Mouse (Mus musculus): ENCODE data around the gene Gm379.

Gene Gm379

DNA sequence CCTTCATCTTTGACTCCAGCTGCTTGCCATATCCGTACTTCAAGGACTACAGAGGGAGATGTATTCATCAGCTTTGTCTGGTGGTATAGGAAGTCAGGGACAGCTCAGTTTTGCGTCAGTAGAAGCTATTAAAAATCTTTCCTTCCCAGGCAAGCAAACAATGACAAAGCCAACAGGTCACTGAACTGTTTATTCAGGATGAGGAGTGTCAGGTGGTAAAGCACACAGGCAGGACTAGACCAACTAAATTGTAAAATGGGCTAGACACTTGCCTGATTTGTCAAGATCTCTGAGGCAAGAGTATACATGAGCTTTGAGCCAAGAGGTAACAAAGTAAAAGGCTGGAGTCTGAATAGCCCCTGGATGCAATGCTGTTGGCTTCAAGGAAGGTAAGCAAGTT is at the start of gene Gm379:
TSS of gene Gm379 (minus strand) at position 7 of the 400 bp plus-strand sequence.
- DNase-seq (ENCODE audit: low read depth): no peak

DNA sequence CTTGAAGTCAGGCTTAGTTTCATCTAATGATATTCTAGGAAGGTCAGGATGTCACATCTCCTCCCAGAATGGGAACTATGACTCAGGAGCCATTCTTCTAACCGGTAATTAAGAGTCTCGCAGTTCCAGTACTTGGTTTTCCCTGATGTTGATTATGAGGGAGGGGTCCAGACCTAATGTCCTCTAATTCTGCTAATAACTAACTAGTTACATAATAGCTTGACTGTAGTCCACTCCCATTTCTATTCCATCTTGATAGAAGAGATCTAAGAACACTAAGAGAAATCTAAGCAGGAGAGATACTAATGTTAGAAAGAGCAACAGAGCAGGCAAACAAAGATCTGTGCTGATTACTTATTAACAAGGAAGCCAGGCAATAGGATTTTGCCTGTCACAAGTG is 39.6 kb upstream of the Gm379 start:
- DNase-seq (ENCODE audit: low read depth): no peak

DNA sequence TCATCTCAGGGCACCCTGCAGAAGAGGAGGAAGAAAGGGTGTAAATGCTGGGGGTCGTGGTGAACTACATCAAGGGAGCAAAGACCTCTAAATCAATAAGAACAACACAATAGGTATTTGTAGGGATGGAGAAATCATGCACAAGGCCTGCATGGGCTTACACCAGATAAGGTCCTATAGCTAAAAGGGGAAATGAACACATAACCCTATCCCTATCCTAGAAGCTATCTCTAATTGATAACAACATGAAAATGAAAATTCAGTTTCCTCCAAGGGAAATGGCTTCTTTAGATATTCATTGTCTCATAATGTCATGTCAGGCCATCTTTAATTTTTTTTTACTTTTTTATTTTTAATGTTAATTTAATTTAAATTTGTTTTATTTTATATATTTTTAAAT is 4.2 kb upstream of the Gm379 start:
- no peak for DNase-seq (ENCODE audit: low read depth)

DNA sequence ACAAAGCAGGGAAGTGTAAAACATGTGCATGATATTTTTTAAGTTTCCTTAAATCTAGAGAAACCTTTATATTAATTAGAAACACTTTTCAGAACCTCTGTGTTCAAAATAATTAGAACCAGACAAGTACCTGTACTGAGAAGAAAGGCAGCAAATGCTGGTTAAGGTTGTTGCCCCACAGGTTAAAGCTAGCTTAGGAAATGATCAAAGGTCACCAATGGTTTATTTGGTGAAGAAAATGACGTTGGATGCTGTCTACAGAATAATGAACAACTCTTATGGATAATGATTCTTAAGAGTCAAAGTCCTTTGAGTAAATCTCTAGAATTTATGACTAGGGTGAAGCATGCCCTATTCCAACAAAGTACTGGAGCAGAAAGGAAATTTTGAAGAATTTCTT is 42.7 kb downstream of the Gm379 start:
- no peak for DNase-seq (ENCODE audit: low read depth)

DNA sequence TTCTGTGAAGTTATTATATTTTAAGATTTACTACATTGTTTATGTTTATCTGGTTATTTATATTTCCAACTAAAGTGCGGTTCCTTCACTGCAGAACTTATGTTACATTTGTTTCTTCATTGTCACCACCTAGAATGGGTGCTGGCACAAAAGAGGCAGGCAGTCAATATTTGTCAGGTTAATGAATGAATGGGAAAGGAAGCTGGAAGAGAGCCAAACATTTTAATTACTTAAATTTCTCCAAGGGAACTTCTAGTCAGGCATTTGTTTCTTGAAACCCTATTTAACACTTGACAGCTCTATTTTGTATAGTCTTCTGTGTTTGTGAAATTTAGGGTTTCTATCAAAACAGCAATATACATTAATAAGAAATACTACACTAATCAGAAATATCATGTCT is 43.8 kb downstream of the Gm379 start:
- DNase-seq (ENCODE audit: low read depth): no peak

Measured in NIH3T3 (cell line).